Mouse (Mus musculus): ENCODE measurements around the gene Cyp2e1.
A peak's percentile ranks its signal among the peaks of the same experiment; 100 is the strongest.
"Not testable (repeated sequence)": the region's sequence is repeated elsewhere in the genome, so short reads cannot be mapped to it uniquely, and the experiment has no call there.

The Cyp2e1 gene

DNA sequence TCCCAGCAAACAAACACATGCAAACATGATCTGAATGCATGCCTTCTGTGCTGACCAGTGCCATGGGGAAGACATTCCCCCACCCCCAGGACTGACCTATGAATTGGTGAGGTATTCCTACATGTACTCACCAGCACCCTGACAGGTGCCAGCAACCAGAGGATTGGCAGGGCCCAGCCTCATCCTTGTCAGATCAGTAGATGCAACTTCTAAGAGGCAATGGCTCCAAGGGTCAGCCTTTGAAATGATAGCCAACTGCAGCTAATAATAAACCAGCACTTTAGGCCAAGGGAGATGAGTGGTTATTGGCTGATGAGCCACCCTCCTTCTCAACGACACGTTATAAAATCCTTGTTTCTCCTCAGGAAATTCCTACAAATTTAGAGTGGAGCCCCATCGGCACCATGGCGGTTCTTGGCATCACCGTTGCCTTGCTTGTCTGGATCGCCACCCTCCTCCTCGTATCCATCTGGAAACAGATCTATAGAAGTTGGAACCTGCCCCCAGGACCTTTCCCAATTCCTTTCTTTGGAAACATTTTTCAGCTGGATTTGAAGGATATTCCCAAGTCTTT is at the start of gene Cyp2e1:
TSS of gene Cyp2e1 (plus strand) at position 293 of the 574 bp plus-strand sequence.
- DNase-seq (ENCODE audit: low spot score): no peak

DNA sequence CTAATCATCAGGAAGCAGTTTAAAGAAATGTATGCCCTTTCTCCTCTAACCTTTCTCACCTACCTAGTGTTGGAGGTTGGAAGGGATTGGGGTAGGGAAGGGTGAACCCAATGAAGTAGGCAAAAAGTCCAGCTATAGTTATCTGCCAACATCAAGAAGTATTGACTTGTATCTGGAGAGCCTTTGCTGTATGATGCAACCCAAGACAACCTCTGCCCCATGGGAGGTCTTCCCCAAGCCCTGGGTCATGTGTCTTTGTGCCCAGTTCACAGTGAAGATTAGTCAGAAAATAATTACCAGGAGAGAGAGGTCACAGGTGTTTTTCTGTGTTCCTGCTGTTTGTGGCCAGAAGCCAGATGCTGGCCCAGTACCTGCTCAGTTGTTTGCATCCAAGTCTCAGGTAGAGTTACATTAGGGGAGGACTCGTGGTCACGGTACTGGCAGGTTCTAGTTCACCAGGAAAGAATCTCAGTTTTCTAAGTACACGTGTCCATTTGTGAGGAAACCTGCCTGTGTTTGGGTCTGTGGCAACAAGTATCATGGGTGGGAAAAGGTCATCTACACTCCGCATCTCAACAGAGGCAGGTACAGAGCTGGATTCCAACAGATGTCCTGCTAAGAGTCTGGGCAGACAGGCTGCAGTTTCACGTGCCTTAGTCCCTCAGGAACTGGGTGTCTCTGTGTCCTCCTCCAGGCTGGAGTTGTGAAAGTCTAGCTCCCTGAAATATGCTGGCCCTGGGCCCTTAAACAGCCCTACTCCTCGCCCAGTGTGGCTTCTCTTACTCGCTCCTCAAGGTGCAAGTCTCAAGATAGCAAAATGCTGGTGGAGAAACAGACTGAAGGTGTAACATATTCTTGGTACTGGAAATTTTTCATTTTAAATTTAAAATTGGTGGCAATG is 46.1 kb upstream of the Cyp2e1 start:
- DNase-seq (ENCODE audit: low spot score): no peak

DNA sequence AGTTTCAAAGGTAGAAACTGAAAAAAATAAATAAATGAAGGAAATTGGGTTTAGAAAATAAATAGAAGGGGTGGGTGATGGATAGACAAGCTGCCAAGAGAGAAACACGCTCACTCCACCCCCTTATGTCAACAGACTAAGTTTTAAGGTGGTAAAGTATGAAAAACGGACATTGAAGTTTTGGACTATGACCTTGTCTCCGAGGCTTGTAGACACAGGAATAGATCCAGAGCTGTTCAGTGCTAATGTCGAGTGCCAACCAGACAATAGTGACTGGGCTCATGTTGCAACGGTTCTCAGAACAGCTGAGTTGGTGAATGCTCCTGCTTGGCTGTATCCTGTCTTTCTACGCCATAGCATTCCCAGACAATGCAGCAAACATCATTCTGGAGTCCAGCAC is 42.4 kb upstream of the Cyp2e1 start:
- no peak for DNase-seq (ENCODE audit: low spot score)

DNA sequence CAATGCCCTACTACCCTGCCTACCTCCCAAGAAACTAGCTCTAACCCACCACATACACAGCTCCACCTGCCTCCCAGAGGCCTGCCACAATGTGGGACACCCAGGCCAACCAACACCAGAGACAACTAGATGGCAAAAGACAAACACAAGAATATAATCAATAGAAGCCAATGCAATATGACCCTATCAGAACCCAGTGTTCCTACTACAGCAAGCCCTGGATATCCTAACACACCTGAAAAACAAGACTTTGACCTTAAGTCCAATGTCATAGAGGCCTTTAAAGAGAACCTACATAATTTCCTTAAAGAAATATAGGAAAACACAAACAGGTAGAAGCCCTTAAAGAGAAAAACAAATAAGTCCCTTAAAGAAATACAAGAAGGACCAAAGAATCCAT is 38.0 kb upstream of the Cyp2e1 start:
- DNase-seq (ENCODE audit: low spot score): no peak

DNA sequence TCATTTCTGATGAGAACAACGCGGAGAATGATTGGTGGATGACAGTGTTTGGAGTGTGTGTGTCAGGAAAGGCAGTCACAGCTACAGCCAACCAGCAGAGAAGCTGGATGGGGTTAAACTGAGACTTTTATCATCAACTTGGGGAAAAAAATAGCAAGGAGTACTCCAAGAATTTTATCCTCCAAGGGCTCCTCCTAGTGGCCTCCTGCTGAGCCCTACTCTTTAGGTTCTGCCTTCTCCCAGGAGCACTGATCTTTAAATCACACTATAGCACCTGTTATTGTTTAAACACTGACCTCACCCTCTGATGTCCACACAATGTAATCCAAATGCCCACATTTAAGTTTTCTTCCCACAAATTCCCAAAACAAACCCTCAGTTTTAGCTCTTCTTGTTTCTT is 30.4 kb upstream of the Cyp2e1 start:
- DNase-seq (ENCODE audit: low spot score): no peak

DNA sequence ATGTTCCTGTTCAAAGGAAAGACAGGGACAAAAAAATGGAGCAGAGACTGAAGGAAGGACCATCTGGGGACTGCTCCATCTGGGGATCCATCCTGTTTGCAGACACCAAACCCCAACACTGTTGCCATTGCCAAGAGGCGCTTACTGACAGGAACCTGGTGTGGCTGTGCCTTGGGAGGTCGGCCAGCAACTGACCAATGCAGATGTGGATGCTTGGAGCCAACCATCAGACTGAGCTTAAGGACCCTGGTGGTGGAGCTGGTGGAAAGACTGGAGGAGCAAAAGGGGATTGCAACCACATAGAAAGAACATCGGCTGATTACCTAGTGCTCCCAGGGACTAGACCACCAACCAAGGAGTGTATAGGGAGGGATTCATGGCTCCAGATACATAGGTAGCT is 16.1 kb upstream of the Cyp2e1 start:
- DNase-seq (ENCODE audit: low spot score): no peak

DNA sequence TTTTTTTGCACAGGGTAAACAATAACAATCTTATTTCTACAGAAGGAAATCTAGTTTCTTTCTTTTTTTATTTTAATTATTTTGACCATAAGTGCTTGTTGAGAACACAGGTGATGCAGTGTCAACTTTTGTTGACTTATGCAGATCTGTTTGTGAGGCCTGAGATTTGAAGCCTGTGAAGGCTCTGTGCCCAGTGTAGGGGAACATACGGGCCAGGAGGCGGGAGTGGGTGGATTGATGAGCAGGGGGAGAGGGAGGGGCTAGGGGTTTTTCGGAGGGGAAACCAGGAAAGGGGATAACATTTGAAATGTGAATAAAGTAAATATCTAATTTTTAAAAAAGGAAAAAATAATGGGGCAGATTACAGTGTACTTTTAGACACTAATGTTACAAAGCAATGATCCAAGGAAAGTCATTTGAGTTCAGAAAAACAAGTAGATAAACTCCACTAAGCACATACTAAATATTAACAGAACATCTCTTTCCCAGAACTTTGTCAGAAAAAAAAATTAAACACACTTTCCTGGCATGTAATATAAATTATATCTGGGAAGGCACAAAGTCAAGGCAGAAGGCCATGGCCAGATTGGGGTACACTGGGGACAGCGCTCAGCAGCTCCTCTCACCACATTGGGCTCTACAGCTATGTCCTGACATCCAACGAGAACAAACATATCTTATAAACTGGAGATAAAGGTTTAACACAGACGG is 15.3 kb upstream of the Cyp2e1 start:
- no peak for DNase-seq (ENCODE audit: low spot score)

DNA sequence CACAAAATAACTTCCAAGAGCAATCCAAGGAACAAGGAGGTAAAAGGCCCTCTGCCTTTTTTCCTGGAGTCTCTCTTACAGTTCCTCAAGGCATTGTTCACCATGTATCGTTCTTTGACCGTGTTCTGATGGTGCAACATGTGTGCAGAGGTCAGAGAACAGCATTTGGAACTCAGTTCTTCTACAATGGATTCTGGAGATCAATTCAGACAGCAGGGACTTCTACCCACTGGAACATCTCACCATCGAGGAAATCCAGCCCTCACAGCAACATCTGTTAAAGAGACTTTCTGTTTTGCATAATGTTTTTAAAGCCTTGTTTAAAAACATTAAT is 14.7 kb upstream of the Cyp2e1 start:
- DNase-seq (ENCODE audit: low spot score): no peak

DNA sequence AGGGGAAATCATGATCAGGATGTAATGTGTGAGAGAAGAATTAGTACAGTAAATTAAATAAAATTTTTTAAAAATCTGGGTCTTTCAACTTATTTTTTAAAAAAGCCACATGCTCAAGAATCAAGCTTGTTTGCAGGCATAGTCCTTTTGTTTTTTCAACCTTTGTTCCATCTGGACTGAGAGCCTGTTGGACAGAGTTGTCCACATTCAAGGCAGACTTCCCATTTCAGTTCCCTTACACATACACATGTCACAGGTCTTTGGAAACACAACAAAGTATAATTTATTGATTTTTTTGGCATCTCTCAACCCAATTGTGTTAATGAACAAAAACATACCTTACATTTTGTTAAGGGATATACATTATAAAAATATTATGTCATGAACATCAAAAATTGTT is 9.0 kb upstream of the Cyp2e1 start:
- DNase-seq (ENCODE audit: low spot score): no peak

DNA sequence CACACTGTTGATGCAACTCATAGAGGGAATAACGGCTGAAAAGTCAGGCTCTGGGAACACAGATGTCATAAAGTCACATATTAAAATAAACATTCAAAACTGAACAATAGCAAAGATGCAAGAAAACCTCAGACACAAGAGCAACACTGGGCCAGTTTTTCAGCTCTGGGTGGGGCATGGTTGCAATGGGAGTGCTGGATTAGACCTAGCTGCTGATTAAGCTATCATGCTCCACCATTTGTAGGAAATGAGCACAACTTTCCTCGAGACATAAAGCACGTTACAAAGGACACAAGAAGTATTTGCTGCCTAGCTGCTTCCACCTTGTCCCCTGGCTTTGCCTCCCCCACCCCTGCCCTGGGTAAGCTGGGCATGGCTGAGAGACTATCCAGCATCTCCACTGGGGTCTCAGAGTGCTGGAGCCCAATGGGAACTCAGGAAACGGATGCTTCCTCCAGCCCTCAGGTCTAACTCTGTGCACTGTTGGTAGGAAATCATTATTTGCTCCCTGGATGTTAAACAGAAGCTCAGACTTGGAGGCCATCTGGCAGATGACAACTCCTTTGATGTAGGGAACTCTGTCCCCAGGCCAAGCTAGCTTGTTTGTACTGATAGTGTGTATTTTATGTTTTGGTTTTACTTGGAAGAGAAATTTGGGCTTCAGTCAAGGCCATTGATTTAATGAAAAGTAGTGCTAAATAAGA is 7.2 kb upstream of the Cyp2e1 start:
- no peak for DNase-seq (ENCODE audit: low spot score)

DNA sequence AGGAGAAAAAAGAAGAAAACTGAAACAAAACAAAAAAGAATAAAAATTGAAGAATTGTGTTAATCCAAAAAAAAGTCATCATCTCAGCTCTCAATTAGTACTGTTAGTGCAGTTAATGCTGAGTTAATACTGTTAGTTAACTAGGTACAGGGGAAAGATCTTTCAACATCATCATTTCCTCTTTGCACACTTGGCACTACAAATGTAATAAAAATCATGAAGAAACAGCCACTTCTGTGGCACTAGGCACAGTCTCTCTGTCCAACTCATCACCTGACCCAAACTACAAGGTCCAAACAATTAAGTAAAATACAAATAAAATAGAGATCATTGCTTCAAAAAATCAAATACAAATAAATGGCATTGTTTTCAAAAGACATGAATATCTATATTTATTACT is 2.9 kb upstream of the Cyp2e1 start:
- DNase-seq (ENCODE audit: low spot score): no peak

DNA sequence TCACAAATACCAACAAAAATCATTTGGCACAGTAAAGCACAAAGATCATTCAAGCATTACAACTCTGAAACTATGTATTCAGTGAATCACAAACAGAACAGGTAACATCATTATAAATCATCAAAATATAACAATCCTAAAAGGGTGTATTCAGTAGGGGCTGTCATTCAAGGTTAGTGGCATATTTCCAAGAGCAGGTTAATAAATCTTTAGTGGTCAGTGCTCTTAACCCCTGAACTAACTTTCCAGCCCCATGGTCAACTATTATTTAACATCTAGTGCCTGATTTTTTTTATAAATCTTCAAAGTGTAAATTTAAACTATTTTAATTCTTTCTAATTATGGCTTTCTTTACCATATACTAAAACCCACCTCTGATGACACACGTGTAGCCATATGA is 1.9 kb downstream of the Cyp2e1 start:
- not testable (repeated sequence) for DNase-seq (ENCODE audit: low spot score)

DNA sequence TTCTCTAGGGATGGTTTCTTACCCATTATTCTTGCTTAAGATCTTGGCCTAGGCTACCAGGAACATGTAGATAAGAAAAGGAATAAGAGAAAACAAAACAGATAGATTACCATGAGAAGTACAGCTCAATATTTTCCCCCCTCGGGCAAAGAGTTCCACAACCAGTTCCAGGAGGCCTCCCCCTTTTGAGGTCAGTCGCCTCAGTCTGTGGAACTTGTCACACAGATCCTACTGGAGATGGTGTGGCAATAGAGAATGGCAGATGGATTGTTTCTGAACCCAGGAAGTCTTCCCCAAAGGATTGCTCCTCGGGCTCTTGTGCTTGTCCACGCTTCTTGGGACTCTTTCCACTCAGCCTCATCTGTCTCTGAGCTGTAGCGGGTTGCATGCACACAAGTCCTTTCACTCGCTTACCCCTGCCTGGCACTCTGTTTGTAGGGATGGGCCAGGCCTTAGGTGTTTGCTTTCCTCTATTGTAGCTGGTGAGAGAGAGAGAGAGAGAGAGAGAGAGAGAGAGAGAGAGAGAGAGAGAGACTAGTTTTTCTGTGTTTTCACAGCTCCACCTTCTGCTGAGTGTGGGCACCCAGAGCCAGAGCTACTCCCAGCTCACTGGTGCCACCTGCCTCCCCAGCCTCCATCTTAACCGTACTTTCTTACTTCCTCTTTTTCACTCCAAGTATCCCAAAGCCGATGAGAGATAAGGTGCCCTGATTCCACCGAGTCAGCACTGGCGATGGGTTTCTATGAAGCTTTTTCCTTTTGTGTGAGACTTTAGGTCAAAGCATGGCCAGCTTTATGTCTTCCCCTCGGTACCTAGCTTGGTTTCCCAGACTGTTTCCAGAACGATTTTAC is 2.6 kb downstream of the Cyp2e1 start:
- no peak for DNase-seq (ENCODE audit: low spot score)

DNA sequence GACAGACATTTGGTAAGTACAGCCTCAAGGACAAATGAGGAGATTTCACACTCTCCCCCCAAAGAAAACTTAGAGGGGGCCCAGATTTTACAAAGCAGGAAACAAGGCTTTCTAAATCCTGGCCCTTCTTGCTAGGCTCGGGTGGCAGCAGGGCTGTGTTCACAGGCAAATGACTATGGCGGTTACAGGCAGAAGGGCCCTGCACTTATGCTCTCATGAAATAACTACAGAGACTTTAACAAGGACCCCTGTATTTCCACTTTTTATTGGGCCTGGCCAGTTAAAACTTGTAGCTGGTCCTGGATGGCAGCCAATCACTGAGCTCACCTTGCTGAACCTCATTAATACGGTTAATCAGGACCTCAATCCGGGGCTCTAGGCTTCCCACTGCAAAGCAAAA is 17.0 kb downstream of the Cyp2e1 start:
- DNase-seq (ENCODE audit: low spot score): no peak

DNA sequence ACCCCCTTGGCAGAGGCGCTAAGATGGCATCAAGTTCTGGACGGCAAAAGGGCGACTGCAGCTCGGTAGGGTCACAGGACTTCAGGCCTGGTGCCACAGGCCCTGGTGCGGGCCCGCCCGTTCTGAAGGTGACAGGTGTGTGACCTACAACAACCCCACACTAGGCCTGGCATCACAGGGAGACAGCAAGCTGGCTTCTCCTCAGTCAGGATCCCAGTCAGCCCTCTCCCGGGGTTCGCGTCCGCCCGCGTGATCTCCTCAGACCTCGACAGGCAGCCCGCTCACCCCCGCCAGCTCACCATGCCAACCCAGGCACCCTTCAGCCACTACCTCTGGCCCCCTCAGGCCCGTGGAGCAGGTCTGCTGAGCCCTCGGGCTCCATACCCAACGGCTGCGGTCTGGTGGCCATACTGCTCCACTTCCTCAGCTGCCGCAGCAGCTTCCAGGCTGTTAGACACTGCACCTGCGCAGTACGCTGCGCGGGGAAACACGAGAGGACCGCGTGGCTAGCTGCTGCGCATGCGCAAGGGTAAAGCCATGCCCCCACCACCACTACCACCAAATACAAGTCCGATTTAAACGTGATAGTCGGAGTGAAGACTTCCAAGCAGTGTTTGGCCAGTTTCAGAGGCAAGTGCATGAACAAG is 24.0 kb downstream of the Cyp2e1 start, which contains the start of gene Syce1:
TSS of gene Syce1 (minus strand) at position 447 of the 647 bp plus-strand sequence.
- DNase-seq (ENCODE audit: low spot score): no peak

DNA sequence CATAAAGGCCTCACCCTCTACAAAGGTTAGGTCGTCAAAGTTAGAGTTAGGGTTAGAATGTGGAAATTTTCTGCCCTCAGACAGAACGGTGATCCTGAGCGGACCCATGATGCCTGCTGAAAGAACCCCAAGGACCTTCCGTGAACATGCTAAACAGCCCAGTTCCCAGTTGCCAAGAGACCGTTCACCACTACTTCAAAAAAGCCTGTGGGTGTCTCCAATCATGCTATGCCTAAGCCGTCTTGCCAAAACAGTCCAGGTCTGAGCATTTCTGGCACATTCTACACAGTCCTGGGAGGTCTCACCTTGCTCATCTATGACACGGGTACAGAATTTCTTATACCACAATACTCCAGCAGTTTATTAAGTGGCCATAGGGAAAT is 24.5 kb downstream of the Cyp2e1 start:
- no peak for DNase-seq (ENCODE audit: low spot score)

DNA sequence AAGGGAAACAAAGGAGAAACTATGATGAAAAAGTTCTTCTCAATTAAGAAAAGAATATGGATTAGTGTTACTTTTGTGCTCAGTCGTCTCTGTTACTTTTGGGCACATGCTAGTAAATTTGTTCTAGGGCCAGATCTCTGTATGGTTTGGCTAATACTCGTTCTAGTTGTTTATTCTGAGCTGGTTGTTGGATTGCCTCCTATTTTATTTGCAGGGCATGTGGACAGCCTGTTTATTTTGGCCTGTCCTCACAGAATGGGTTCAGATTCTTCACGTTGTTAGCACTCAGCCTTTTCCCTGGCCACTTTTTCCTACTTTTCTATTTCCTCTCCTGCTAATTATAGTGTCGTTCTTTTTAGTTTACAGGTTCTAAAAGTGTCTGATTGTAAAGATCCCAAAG is 30.0 kb downstream of the Cyp2e1 start:
- DNase-seq (ENCODE audit: low spot score): no peak

DNA sequence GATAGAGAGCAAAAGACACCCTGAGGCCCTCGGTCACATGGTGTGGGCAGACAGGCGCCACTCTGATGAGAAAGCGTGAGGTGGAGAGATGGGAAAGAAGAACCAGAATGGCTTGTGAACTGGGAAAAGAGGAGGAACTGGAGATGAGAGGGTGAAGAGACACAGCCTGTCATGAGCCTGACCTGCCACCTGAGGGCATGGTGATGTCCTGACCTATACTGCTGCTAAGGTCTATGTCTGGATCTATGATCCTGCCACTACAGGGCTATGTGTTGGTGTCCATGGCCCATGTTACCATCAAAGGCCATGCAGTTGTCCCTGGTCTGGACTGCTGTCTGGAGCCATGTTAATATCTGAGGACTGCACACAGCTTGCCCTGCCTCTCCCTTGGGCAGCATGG is 34.1 kb downstream of the Cyp2e1 start:
- DNase-seq (ENCODE audit: low spot score): no peak

DNA sequence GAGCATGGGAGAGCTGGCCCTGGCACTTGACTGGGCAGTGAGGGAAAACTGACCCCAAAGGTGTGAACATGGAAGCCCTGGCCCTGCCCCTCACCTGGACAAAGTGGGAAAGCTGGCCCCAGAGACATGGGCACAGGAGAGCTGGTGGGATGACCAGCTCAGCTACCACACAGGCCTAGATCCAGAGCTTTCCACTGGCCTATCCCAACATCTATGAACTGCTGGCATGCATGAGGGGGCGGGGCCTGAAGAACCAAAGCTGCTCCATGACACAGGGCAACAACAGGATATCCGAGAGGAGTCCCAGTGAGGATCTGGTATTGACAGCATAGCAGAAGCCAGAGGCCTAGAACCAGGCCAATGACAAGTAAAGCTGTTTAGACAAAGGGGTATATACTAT is 34.7 kb downstream of the Cyp2e1 start:
- DNase-seq (ENCODE audit: low spot score): no peak

DNA sequence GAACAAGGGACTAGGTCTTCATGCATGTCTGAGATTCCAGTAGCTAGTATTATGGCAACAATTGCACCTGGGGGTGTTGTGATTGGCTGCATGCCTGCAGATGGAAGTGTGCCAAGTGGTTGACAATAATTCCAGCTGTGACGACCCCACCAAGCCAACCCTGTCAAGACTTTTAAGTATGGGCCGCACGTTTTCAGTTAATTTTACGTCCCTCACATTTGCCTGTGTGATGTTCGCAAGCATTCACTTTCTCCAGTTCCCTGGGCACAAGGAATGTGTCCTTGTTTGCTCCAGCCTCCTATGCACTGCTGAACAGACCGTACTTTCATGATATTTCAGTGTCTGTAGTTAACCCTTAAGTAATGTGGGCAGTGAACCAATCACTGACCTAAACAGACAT is 39.1 kb downstream of the Cyp2e1 start:
- DNase-seq (ENCODE audit: low spot score): no peak

DNA sequence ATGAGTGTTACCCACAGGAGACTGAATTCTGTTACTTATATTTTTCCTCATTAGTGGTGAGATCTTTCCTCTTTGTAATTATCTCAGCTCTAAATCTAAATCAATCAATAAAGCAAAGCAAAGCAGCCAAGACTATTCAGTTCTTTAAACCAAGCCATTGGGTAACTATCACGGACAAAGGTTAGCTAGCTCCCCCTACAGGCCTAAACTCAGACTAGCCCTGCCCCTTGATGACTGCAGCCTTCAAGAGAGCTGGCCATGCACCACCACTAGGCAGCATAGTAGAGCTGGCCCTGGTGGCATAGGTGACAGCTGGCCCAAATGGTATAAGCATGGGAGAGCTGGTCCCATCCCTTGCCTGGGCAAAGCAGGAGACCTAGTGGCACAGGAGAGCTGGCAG is 42.2 kb downstream of the Cyp2e1 start:
- peak; percentile 30 for DNase-seq (ENCODE audit: low spot score)
